In the genomic region with DNA sequence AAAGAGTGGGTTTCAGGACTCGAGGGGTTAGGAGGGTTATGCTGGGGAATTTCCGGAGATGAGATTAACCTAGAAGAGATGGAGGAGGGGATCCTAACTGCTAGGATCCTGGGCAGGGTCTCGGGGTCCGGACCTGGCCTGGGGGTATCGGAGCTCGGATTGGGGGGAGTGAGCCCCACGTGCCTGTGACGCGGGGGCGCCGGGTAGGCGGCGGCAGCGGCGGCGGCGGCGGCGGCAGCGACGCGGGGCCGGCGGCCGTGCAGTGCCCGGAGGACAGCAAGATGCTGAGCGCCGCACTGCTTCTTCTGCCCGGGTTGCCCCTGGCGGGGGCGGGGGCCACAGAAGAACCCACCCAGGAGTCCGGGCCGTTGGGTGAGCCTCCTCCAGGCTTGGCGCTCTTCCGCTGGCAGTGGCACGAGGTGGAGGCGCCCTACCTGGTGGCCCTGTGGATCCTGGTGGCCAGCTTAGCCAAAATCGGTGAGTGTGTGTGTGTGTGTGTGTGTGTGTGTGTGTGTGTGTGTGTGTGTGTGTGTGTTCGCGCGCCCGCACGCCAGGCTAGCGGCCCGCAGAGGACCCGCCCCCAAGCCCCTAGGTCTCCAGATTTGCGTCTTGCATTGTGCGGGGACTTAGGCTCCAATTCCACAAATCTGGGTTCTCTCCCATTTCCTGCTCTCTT, we compare ENCODE assay signal across 8 mouse cellular contexts. TPM values are rescaled to one million over a fixed set of nuclear protein-coding genes. Genes with fewer than 3 reads are reported as not detected.
A peak's percentile ranks its signal among the peaks of the same experiment; 100 is the strongest.
DNase-seq lines count a peak whose midpoint lies in the region; ATAC-seq and TF ChIP-seq lines count a peak whose summit lies in the region.

No protein-coding gene starts in this region.

- peak overlapping the region; percentile 88 for H3K9ac ChIP-seq in forebrain, embryonic 15.5 days (replicated peaks)
- peak overlapping the region; percentile 87 for H3K9ac ChIP-seq in limb, embryonic 13.5 days

- TF ChIP-seq CTCF in thymus, adult 2 months (IDR thresholded peaks at IDR 0.05; ENCODE audit: borderline replicate concordance, control insufficient read depth, extremely low read depth, insufficient read depth, low read length, poor library complexity): no peak

- no peak for TF ChIP-seq POLR2A in thymus, adult 2 months (IDR thresholded peaks at IDR 0.05; ENCODE audit: control insufficient read depth, extremely low read depth, insufficient read depth, low read length, poor library complexity)

- no peak overlapping the region for H3K27ac ChIP-seq in thymus, adult 2 months (ENCODE audit: control insufficient read depth, insufficient read depth, low read length)
- peak overlapping the region; percentile 80 for H3K27ac ChIP-seq in forebrain, embryonic 15.5 days (replicated peaks)
- H3K27ac ChIP-seq in limb, embryonic 13.5 days: peak overlapping the region; percentile 76

- no peaks in the 10 kb centered on the region; the same call in 1 of the 2 replicates for H3K27me3 ChIP-seq in thymus, adult 2 months (ENCODE audit: control insufficient read depth, insufficient read depth, low read length)
- H3K27me3 ChIP-seq in forebrain, embryonic 15.5 days: no peaks in the 10 kb centered on the region
- H3K27me3 ChIP-seq in limb, embryonic 13.5 days: peaks cover 3% of the 10 kb centered on the region; the same call in 1 of the 2 replicates

- H3K4me3 ChIP-seq in thymus, adult 2 months (ENCODE audit: control insufficient read depth, insufficient read depth, low read length): peak overlapping the region; percentile 42
- peak overlapping the region; percentile 91 for H3K4me3 ChIP-seq in forebrain, embryonic 15.5 days
- H3K4me3 ChIP-seq in limb, embryonic 13.5 days: peak overlapping the region; percentile 74

- H3K9me3 ChIP-seq in forebrain, embryonic 15.5 days: no peaks in the 10 kb centered on the region
- no peaks in the 10 kb centered on the region for H3K9me3 ChIP-seq in limb, embryonic 13.5 days

- peaks cover 26% of the 10 kb centered on the region for H3K4me1 ChIP-seq in thymus, adult 2 months (replicated peaks; ENCODE audit: control insufficient read depth, insufficient read depth, low read length)
- H3K4me1 ChIP-seq in forebrain, embryonic 15.5 days: peaks cover 34% of the 10 kb centered on the region
- peaks cover 52% of the 10 kb centered on the region for H3K4me1 ChIP-seq in limb, embryonic 13.5 days

- peak; percentile 26 for ATAC-seq in forebrain, embryonic 15.5 days (replicated peaks)
- peak; percentile 6; the same call in 1 of the 2 replicates for ATAC-seq in limb, embryonic 13.5 days (ENCODE audit: low FRiP score, low read depth)

- H3K36me3 ChIP-seq in thymus, adult 2 months (ENCODE audit: control insufficient read depth, insufficient read depth, low read length): no peaks in the 10 kb centered on the region
- no peaks in the 10 kb centered on the region for H3K36me3 ChIP-seq in forebrain, embryonic 15.5 days
- no peaks in the 10 kb centered on the region for H3K36me3 ChIP-seq in limb, embryonic 13.5 days

- WGBS in thymus, adult 2 months: 6% methylated on average over 40 of the region's 48 CpGs
- WGBS in forebrain, embryonic 15.5 days: under 1% methylated on average over 39 of the region's 48 CpGs
- WGBS in limb, embryonic 13.5 days: 1% methylated on average over 38 of the region's 48 CpGs

- peak; percentile 48 to 54 for DNase-seq in frontal cortex, postnatal 10 days (ENCODE audit: low spot score in 2 of 2)
- no peak for DNase-seq in frontal cortex, postnatal 14 days (ENCODE audit: low spot score in 2 of 2)
- no peak for DNase-seq in thymus, adult 2 months
- no peak for DNase-seq in thymus, adult 18-20 months
- DNase-seq in right cerebral cortex, adult 2 months (ENCODE audit: low spot score in 2 of 2): peak; percentile 28 to 43
- DNase-seq in ovary, postnatal 10 days (ENCODE audit: low spot score): no peak

- peak overlapping the region; percentile 99 for H3K4me2 ChIP-seq in forebrain, embryonic 15.5 days (replicated peaks)
- H3K4me2 ChIP-seq in limb, embryonic 13.5 days (replicated peaks): peak overlapping the region; percentile 96

RNA-seq across cellular contexts. Expression of a gene that starts 0.6 kb away (rescaled TPM):
- 12.7 and 14.7 TPM in 2 replicates for polyA plus RNA-seq in thymus, adult 2 months (2012; rRNA removed)
- 6.9 and 7.9 TPM in 2 replicates for polyA plus RNA-seq in forebrain, embryonic 15.5 days (2015; fragmentation: Nextera tagmentation; extraction: Ambion mirVana)
- polyA plus RNA-seq in limb, embryonic 13.5 days (2015; fragmentation: Nextera tagmentation; extraction: Ambion mirVana): 6.0 and 6.4 TPM in 2 replicates

RNA-seq across cellular contexts. Expression of a gene that starts 1.5 kb away (rescaled TPM):
- polyA plus RNA-seq in thymus, adult 2 months (2012; rRNA removed): 33.6 and 36.2 TPM in 2 replicates
- polyA plus RNA-seq in forebrain, embryonic 15.5 days (2015; fragmentation: Nextera tagmentation; extraction: Ambion mirVana): 0.34 and 0.48 TPM in 2 replicates
- 2.1 and 2.3 TPM in 2 replicates for polyA plus RNA-seq in limb, embryonic 13.5 days (2015; fragmentation: Nextera tagmentation; extraction: Ambion mirVana)

RNA-seq across cellular contexts. Expression of a gene that starts 23.1 kb away (rescaled TPM):
- 137 and 194 TPM in 2 replicates for polyA plus RNA-seq in thymus, adult 2 months (2012; rRNA removed)
- 116 and 120 TPM in 2 replicates for polyA plus RNA-seq in forebrain, embryonic 15.5 days (2015; fragmentation: Nextera tagmentation; extraction: Ambion mirVana)
- polyA plus RNA-seq in limb, embryonic 13.5 days (2015; fragmentation: Nextera tagmentation; extraction: Ambion mirVana): 119 and 122 TPM in 2 replicates

RNA-seq across cellular contexts. Expression of a gene that starts 23.2 kb away (rescaled TPM):
- 13.1 and 15.1 TPM in 2 replicates for polyA plus RNA-seq in thymus, adult 2 months (2012; rRNA removed)
- 0.59 and 0.83 TPM in 2 replicates for polyA plus RNA-seq in forebrain, embryonic 15.5 days (2015; fragmentation: Nextera tagmentation; extraction: Ambion mirVana)
- 1.8 and 2.7 TPM in 2 replicates for polyA plus RNA-seq in limb, embryonic 13.5 days (2015; fragmentation: Nextera tagmentation; extraction: Ambion mirVana)

RNA-seq across cellular contexts. Expression of a gene that starts 23.8 kb away (rescaled TPM):
- 1.3 and 1.5 TPM in 2 replicates for polyA plus RNA-seq in thymus, adult 2 months (2012; rRNA removed)
- 1.1 and 1.7 TPM in 2 replicates for polyA plus RNA-seq in forebrain, embryonic 15.5 days (2015; fragmentation: Nextera tagmentation; extraction: Ambion mirVana)
- polyA plus RNA-seq in limb, embryonic 13.5 days (2015; fragmentation: Nextera tagmentation; extraction: Ambion mirVana): 0.73 and 1.2 TPM in 2 replicates

Comparison
In these comparisons a context has a peak if more than half of its experiments do, and no peak if none do; other contexts are left out.
1. DNase-seq: peak in frontal cortex, postnatal 10 days (2 of 2) and right cerebral cortex, adult 2 months (2 of 2); none in frontal cortex, postnatal 14 days (0 of 2), thymus, adult 2 months (single experiment), thymus, adult 18-20 months (0 of 2) and ovary, postnatal 10 days (single experiment).
2. RNA of a gene that starts 1.5 kb away (polyA plus RNA-seq): 33.6 to 36.2 TPM in thymus, adult 2 months; 2.1 to 2.3 TPM in limb, embryonic 13.5 days and 0.34 to 0.48 TPM in forebrain, embryonic 15.5 days; every median in the first group is over 10 times any median in the second.
3. Peak in every context shown above with its lines, with median percentiles within 50 percentile points of each other: H3K4me3 ChIP-seq.